Mouse (Mus musculus): ENCODE results near the gene Vps8.

DNA sequence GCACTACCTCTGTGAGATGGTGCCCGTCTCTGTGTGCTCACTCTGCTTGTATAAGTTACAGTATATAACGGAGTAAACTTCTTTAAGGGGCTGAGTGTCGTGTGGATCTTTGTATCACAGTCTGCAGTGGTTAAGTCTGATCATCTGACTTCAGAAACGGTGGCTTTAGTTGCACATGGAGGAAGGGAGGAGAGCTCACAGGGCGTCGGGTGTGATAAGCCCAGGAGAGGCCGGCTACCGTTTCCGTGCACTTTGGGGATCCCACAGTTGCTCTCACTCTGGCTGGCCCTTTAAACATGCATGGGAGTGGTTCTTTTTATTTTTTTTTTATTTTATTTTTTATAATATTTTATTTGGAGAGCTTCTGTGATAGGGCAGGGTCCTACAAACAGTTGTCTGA is 95.9 kb downstream of the Vps8 start:
- TF ChIP-seq CTCF (IDR thresholded peaks at IDR 0.05; ENCODE audit: low read depth) = no peak
- TF ChIP-seq EP300 (optimal IDR thresholded peaks at IDR 0.05) = no peak

Data from stomach, postnatal 0 days (tissue).